ENCODE assay signal across 21 mouse cellular contexts in the genomic region with DNA sequence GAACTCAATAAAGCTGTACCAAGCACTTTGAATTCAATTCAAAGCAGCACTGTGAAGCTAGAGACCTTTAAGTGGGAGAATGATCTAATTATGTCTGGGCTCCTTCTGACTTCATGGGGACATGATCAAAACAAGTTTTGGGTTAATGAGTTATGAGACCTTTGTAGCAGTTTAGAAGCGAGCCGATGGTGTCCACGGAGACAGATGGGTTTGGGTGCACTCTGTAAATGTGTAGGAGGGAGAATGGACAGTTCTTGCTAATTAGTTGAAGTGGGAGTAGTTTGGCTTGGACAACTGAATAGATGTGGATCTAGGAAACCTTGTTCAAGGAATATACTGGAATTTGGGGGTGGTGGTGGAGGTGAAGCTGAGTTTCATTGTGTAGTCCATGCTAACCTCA.
"Had no signal": no experiment of that assay in that cellular context is flagged by ENCODE, and none has a peak within 500 bp of the region (broad histone marks: within the 10 kb centered on the region; RNA-seq: fewer than 3 reads in every experiment).

No protein-coding gene starts in this region.

- DNase-seq: layer of hippocampus, adult 9-11 months; liver; lung, adult 18-20 months; lung, postnatal 10 days; lung, postnatal 36 days; retina, postnatal 1 day; right cerebral cortex, postnatal 25 days; thymus, postnatal 25 days had no signal

- H3K27me3 ChIP-seq: intestine, embryonic 15.5 days; limb, embryonic 13.5 days; liver, embryonic 12.5 days; liver, embryonic 15.5 days; lung, embryonic 15.5 days; midbrain, embryonic 13.5 days; neural tube, embryonic 13.5 days had no signal

- ATAC-seq: intestine, embryonic 15.5 days; liver, embryonic 12.5 days; midbrain, embryonic 13.5 days; midbrain, embryonic 16.5 days had no signal

- H3K9ac ChIP-seq: intestine, embryonic 15.5 days; limb, embryonic 13.5 days; liver, embryonic 12.5 days; liver, embryonic 15.5 days; lung, embryonic 15.5 days; midbrain, embryonic 13.5 days; neural tube, embryonic 13.5 days had no signal

- H3K36me3 ChIP-seq: intestine, embryonic 15.5 days; limb, embryonic 10.5 days; limb, embryonic 13.5 days; liver, embryonic 12.5 days; liver, embryonic 15.5 days; lung, embryonic 15.5 days; midbrain, embryonic 10.5 days; midbrain, embryonic 13.5 days; neural tube, embryonic 13.5 days had no signal

- H3K4me1 ChIP-seq: intestine, embryonic 15.5 days; limb, embryonic 10.5 days; limb, embryonic 13.5 days; liver, embryonic 12.5 days; liver, embryonic 15.5 days; lung, embryonic 15.5 days; megakaryocyte, embryonic 14.5 days; midbrain, embryonic 10.5 days; midbrain, embryonic 13.5 days; neural tube, embryonic 13.5 days had no signal

- H3K27ac ChIP-seq: intestine, embryonic 15.5 days; layer of hippocampus, adult 2 months; limb, embryonic 10.5 days; limb, embryonic 13.5 days; liver, embryonic 12.5 days; liver, embryonic 15.5 days; lung, embryonic 15.5 days; midbrain, embryonic 10.5 days; midbrain, embryonic 13.5 days; neural tube, embryonic 13.5 days had no signal

- H3K4me3 ChIP-seq: intestine, embryonic 15.5 days; layer of hippocampus, adult 2 months; limb, embryonic 10.5 days; limb, embryonic 13.5 days; liver, embryonic 12.5 days; liver, embryonic 15.5 days; lung, embryonic 15.5 days; megakaryocyte, embryonic 14.5 days; midbrain, embryonic 10.5 days; midbrain, embryonic 13.5 days; myocyte; neural tube, embryonic 13.5 days had no signal

- H3K4me2 ChIP-seq: intestine, embryonic 15.5 days; limb, embryonic 13.5 days; liver, embryonic 12.5 days; liver, embryonic 15.5 days; lung, embryonic 15.5 days; midbrain, embryonic 13.5 days; neural tube, embryonic 13.5 days had no signal

- H3K9me3 ChIP-seq: intestine, embryonic 15.5 days; limb, embryonic 10.5 days; limb, embryonic 13.5 days; liver, embryonic 12.5 days; liver, embryonic 15.5 days; lung, embryonic 15.5 days; megakaryocyte, embryonic 14.5 days; midbrain, embryonic 10.5 days; midbrain, embryonic 13.5 days; neural tube, embryonic 13.5 days had no signal
